ENCODE assay signal across 23 mouse cellular contexts in the genomic region with DNA sequence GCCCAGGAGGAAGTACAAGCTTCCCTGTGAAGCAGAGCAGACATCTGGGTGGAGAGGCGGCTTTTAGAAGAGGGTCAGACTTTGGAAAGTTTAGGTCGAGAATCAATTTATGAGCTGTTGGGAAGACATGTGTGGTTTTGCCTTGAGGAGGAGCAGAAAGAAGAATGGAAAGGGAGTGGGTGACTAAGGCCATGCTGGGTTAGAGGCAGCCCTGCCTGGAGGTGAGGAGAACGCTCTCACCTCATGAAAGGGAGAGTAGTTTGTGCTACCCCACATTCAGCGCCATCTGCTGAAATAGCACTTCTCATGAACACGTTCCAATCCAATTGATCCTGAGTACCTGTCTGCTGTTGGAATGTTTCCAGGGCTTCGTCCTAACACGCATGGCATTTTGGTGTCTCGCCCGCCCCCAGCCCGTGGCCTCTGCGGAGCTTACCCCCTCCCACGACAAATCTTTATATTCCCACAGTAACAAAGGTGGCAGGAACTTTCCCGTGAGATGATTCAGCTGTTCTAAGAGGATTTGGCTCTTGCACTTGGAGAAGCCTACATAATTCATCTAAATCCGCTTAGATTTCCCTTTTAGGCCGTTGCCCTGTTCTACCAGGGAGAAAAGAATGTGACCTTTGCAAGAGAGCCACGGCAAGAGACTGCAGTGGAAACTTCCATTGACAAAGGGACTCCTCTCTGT. TPM values are rescaled to one million over a fixed set of nuclear protein-coding genes. Genes with fewer than 3 reads are reported as not detected.
DNase-seq lines count a peak whose midpoint lies in the region; ATAC-seq and TF ChIP-seq lines count a peak whose summit lies in the region.
"Had no signal": no experiment of that assay in that cellular context is flagged by ENCODE, and none has a peak within 500 bp of the region (broad histone marks: within the 10 kb centered on the region; RNA-seq: fewer than 3 reads in every experiment).

No protein-coding gene starts in this region.

- no peak overlapping the region for H3K4me2 ChIP-seq in midbrain, postnatal 0 days (ENCODE audit: low read depth, low read length, poor library complexity, severe bottlenecking)
- H3K4me2 ChIP-seq: liver, embryonic 12.5 days had no signal

- ATAC-seq in midbrain, postnatal 0 days (ENCODE audit: low FRiP score): peak; percentile 34; the same call in 1 of the 2 replicates
- ATAC-seq: intestine, embryonic 16.5 days; liver, embryonic 12.5 days had no signal

- no peaks in the 10 kb centered on the region for H3K4me1 ChIP-seq in midbrain, postnatal 0 days (ENCODE audit: insufficient read depth, low read length)
- H3K4me1 ChIP-seq: liver, embryonic 12.5 days; megakaryocyte, embryonic 14.5 days had no signal

- H3K4me3 ChIP-seq in midbrain, postnatal 0 days (ENCODE audit: low read depth, low read length): no peak overlapping the region
- H3K4me3 ChIP-seq: liver, embryonic 12.5 days; megakaryocyte, embryonic 14.5 days had no signal

- no peaks in the 10 kb centered on the region for H3K9me3 ChIP-seq in midbrain, postnatal 0 days (ENCODE audit: low read length)
- H3K9me3 ChIP-seq: G1E; liver, embryonic 12.5 days; megakaryocyte, embryonic 14.5 days had no signal

- WGBS in midbrain, postnatal 0 days: 24% methylated on average over 16 of the region's 16 CpGs

- DNase-seq in embryo, embryonic 11 days: peak; percentile 22
- no peak for DNase-seq in embryo, embryonic 9.5 days (ENCODE audit: extremely low spot score)
- DNase-seq in kidney, postnatal 14 days: peak; percentile 29
- DNase-seq in kidney, adult 8-10 months: no peak
- DNase-seq in ZHBTc4 (ENCODE audit: low read depth, low spot score): peak; percentile 55
- DNase-seq in midbrain, postnatal 0 days (ENCODE audit: low spot score): no peak
- DNase-seq in cerebellum, adult 11-12 months: no peak
- DNase-seq in ovary, postnatal 10 days (ENCODE audit: low spot score): no peak
- DNase-seq: cerebellum, adult 2 months; kidney, postnatal 4 days; left cerebral cortex, postnatal 4 days; thymus, adult 2 months had no signal

- no peaks in the 10 kb centered on the region for H3K27me3 ChIP-seq in midbrain, postnatal 0 days (ENCODE audit: insufficient read depth, low read length)
- H3K27me3 ChIP-seq: liver, embryonic 12.5 days had no signal

- no peaks in the 10 kb centered on the region for H3K36me3 ChIP-seq in midbrain, postnatal 0 days (ENCODE audit: insufficient read depth, low read length)
- H3K36me3 ChIP-seq: G1E; liver, embryonic 12.5 days had no signal

- no peak overlapping the region for H3K27ac ChIP-seq in midbrain, postnatal 0 days (ENCODE audit: low read depth, low read length)
- H3K27ac ChIP-seq: liver, embryonic 12.5 days had no signal

- no peak for TF ChIP-seq CTCF in midbrain, postnatal 0 days (IDR thresholded peaks at IDR 0.05)

- H3K9ac ChIP-seq in midbrain, postnatal 0 days (replicated peaks; ENCODE audit: low read length, poor library complexity, severe bottlenecking): no peak overlapping the region
- H3K9ac ChIP-seq: liver, embryonic 12.5 days had no signal

RNA-seq across cellular contexts. Expression of a gene that starts 50.3 kb away (rescaled TPM):
- not detected in 2 replicates for total RNA-seq in midbrain, postnatal 0 days (2014; rRNA removed)
- not detected in 2 replicates for polyA plus RNA-seq in midbrain, postnatal 0 days (2015; fragmentation: Nextera tagmentation; extraction: Ambion mirVana)
- total RNA-seq: common myeloid progenitor, adult 5-6 weeks; G1E; gastrocnemius, postnatal 4 days; hematopoietic stem cell, adult 5-6 weeks; layer of hippocampus, postnatal 25 days; left cerebral cortex, postnatal 4 days had no signal
- polyA plus RNA-seq: C2C12; cerebellum, adult 2 months; G1E; heart, embryonic 14.5 days; intestine, embryonic 16.5 days; liver, embryonic 12.5 days; lung, embryonic 16.5 days; thymus, adult 2 months had no signal

Comparison
In these comparisons a context has a peak if more than half of its experiments do, and no peak if none do; other contexts are left out.
1. DNase-seq: peak in embryo, embryonic 11 days (single experiment), kidney, postnatal 14 days (single experiment) and ZHBTc4 (single experiment); none in embryo, embryonic 9.5 days (single experiment), kidney, adult 8-10 months (0 of 2), midbrain, postnatal 0 days (single experiment), cerebellum, adult 11-12 months (single experiment) and ovary, postnatal 10 days (single experiment).